Mouse (Mus musculus) ovary, adult 18-20 months (tissue): Measurements from ENCODE around the gene Cntn4.

Experiments
- DNase-seq: peaks from one replicate; pipeline ENCODE4 v3.0.0; 2022; ENCODE audit warnings: low spot score, mixed read lengths

Cntn4 gene

DNA sequence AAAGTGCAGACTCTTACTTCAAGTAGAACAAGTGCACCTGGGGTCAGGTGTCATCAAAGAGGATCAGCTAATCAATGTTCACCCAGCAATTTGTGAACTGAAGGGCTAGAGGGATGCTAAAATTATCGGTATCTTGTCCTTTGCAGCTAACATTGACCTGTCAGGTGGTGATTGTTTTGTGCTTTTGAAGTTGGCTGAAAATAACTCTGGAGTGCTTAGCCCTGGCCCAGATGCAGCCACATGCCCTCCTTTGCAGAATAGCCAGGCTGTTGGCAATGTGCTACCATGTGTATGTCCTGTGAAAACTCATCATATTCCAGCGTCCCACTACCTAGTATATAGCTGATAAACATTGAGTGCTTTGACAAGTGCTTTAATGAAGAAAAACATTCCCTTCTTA lies 786.4 kb downstream of the Cntn4 start:
- no peak for DNase-seq

DNA sequence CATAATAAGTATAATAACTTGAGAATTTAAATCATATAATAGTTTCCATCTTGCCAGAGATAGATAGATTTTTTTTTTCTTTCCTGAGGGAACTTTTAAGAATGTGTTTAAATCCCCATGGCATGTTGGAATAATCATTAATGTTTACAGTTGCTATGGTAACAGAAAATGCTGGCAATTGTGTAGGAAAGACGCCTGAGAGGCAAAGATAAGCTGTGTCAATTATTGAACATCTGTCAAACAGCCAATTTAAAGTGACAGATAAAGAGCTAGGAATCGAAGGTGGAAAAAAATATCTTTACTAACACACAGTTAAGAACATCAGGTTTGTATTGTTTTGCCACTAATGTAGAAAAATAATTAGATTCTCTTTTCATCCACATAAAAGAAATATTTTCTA lies 788.3 kb downstream of the Cntn4 start:
- DNase-seq, result no peak

DNA sequence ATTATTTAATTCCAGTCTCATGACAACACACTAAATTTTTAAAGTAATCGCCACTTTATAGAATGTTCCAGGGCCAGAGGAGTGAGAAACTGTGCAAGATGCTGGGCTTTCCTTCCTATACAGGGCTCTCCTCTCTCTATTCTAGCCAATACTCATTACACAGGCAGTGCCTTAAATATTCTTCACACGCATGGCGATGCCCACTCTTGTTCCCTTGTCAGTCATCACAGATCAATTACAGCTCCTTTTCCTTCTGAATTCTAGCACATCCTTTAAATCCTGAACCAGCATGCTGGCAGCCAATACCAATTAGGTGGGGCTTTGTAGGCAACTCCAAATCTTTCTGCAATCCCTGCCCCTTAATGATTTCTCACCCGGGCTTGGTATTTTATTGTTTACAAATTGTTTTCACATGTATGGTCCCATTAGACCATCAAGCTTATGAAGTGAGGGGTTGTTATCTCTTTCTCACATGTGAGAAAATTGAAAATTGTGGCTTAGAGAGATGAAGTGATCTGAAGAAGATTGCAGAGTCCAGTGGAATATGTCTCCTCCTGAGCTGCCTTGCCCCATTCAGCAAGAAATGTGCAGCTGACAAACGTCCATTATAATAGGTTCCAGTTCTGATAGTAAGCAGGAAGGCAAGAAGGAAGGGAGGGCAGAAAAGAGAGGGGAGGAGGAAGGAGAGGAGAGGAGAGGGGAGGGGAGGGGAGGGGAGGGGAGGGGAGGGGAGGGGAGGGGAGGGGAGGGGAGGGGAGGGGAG lies 789.0 kb downstream of the Cntn4 start:
- DNase-seq, result no peak

DNA sequence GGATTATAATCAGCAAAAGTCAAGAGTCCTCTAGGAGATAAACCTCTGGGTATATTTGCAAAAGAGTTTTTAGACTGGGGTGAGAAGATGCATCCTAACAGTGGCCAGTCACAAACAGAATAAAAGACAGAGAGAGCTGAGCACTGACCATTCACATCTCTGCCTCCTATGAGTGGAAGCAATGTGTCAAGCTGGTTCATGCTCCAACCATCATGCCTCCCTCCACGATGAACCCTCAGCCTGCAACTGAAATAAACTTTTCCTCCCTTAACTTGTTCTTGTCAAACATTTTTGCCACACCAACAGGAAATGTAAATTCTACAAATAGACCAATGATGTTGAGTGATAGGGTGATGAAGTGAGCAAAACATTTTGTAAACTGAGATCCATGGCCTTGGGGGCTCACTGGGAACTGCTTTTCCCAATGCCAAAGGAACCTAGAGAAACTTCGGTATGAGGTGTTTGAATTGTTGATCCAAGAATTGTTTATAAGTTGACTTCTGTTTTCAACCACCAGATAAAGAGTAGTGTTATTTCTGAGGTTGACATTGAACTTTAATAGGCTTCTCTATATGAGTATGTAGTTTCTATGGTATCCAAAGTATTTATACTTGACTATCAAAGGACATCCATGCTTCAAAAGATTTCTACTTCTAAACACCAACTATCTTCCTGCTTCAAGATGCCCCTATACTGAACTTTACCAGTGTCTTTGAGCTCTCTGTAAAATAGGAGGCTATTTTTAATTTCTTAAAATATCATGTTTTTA lies 794.6 kb downstream of the Cntn4 start:
- no peak for DNase-seq

DNA sequence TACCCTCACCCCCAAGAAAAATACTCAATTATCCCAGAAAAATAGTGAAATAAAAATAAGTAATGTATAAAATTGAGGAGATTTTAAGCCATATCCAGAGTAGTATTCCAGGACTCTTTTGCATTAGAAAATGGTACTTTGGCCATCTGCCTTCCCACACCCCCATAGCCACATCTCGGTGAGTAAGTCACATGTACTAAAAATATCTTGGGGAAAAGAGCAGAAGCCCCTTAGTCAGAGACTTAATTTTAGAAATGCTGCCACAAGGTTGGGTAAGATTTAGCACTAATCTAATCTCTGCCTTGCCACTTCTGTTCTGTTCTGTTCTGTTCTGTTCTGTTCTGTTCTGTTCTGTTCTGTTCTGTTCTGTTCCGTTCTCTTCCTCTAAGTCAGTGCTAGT lies 796.4 kb downstream of the Cntn4 start:
- DNase-seq, result no peak

DNA sequence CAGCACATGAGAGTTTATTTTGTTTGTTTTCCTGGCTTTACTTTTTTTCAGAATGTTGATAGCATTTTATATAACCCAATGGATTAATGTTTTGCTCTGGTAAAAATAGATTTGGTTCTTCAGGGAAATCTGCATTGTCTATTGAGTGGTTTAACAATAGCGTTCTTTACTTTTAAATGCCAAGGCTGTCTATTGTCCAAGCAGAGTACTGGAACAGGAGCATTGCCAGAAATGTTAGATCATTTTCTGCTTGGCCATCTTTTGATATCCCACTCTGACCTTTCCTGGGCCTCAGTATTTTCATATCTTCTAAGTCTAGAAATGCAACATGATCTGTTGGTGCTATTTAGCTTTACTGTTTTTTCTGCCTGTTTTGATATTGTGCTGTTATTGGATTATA lies 804.1 kb downstream of the Cntn4 start:
- DNase-seq, result no peak

DNA sequence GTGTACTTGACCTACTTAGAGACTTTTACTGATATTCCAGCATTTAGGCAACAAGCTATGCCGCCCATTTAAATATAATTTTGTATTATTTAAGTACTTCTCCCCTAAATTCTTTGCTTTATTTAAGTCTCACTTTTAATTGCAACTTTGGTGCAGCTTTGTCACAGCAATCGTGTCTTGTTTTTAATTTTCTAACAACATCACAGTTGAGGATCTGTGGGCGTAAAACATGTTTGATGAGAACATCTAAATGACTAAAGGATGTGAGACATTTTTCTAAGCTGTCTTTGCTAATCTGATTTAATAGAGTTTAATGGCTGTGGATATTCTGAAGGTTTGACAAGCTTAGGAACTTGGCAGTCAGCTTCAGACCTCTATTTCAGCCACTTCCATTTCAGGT lies 818.8 kb downstream of the Cntn4 start:
- no peak for DNase-seq

DNA sequence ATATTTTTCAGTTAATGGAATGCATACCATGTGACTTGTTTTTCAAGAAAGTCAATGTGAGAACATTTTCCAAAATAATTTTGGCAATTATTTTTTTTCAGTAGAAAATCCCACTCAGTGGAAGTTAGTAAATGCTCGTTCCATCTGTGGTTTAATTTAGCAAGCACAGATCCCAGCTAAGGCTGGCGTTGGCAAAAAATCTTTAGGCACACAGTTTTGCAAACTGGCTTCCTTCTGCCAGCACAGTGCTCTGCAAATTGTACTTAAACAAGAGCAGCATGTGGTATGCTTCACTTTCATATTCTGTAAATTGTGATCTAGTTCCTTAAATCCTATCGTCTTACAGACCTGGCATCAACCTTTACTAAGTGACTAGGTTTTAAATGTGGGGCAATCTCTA lies 821.7 kb downstream of the Cntn4 start:
- DNase-seq, result no peak

DNA sequence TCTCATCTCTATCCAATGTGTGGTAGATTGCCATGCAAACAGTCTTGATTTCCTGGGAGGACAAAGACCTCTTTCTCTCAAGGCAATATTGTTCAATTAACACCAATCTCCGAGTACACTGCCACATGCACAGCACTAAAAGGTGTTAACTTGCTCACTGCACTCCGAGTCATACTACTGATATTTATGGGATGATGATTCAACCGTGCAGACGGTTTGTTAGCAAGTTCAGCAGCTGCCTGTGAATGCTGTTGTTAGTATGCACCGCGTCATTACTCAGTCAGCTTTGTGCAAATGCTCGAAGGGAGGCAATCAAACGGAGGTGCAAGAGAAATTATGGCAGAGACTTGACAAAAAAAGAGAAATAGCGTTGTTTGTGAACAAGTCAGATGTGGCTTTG lies 826.5 kb downstream of the Cntn4 start:
- DNase-seq, result no peak

DNA sequence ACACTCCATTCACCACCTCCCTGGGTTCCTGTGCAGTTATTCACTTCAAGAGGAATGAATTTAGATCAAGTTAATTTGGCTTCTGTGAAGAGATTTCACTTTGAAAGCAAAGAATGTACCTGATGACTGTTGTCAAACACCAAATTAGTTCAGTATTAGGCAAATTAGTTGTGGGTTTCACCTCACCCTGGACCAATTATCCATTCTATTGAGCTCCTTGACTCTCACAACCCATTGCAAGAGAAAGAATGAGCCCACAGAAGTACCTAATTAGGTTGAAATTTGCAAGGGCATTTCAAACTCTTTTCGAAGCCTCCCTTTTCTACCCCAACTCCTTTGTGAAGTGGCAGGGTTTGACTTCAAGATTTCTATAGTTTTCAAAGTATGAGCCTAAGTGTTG lies 842.9 kb downstream of the Cntn4 start:
- no peak for DNase-seq

DNA sequence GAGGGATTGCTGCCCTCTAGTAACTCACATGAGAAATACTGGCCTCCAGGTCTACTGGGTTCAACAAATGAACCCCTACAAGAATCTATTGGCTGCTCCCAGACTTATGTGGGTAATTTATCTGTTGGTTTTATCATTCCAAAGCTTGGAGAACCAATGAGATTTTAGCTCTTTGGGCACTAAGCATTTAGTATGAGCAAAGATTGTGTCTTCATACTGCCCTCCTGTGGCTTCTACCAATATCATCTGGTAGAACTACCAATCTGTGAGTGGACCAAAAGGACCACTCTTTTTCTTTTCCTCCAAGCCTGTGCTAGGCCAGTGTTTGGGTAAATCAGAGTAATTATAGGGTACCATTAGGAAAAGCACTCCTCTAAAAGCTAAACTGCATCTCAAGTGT lies 866.0 kb downstream of the Cntn4 start:
- DNase-seq, result no peak

DNA sequence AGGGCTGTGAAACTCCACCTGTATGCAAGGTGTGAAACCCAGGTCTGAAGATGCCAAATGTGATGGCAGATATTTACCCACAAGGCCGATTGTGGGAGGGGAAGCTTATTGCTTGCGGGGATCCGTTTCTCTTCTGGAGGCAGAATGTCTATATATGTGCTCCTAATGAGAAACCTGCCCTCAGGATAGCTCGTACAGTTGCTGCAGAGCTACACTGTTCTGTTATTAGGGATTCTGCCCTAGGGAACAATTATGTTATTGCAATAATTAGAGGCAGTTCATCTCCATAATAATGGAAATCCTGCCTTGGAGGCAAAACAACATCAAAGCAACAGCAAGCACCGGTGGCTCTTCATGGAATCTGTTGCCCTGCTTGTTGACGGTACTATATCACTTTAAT lies 884.2 kb downstream of the Cntn4 start:
- DNase-seq, result no peak

DNA sequence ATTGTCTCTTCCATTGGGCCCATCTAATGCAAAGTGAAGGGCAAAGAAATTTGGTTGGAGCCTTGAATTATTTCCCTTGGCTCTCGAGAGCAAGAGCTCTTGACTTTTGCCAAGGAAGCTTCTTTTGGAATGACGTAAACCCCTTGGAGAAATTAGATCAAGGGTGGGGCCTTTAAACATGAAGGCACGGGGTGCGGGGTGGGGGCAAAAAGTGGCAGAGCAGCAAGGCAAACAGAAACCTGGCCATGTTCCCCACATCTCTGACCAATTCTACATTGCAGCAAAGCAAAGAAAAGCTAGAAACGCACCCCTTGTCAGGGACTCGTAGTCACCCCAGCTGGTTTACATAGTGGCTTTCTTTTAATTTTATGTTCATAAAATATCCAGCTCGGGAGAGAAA lies 887.9 kb downstream of the Cntn4 start:
- DNase-seq, result no peak

DNA sequence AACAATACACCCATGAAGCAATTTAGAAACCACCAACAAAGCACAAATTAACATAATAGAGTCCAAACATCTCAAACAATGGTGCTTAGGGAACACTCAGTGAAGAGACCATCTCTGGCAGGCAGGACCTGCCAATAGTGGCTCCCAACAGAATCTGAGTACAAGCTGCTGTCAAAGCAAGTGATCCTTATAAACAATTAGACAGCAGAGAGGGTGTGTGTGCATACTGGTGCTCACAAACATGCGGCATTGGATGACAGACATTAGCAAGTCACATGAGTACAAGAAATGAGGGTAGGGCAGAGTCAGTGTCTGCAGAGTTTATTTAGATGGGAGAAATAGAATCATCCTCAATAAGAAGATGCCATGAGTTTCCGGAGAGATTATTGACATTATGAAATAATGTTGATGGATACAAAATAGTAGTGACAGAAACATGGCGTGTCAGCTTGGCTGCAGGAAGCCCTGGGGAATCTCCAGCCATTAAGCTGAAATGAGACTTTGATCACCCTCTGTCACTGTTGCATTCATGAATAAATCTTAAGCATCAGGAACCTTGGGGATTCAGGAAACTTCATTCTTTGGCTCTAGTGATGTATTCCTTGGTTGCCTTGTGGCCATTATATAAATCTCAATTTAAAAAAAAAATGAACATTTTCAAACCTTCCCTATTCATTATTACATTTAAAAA lies 888.5 kb downstream of the Cntn4 start:
- DNase-seq, result no peak

DNA sequence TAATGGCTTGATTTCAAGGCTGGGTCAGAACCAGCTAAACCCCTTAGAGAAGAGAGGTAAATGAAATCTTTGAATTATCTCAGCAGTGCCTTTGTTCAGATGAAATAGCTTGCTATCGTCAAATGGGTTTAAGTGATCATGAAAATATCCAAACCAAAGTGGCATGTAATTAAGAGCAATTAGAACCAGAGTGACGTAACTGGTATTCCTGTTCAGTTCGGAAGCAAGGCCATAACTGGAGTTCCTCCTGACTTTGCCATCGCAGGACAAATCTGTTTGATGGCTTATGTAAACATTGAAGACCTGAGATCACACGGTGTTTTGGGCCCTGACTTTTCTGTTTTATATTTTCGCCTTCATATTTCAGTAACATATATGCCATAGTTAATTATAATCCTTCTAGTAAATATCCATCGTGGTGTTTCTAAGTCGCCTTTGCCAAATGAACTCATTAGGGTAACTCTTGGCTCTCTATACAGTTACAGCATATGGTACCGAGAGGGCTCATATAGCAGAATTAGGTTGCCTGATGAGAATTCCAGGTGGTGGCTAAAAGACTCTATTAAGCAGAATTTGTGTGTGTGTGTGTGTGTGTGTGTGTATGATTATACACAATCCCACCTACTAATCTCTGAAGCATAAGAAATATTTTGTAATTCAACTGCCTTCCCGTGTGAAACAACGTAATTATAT lies 889.6 kb downstream of the Cntn4 start:
- no peak for DNase-seq

DNA sequence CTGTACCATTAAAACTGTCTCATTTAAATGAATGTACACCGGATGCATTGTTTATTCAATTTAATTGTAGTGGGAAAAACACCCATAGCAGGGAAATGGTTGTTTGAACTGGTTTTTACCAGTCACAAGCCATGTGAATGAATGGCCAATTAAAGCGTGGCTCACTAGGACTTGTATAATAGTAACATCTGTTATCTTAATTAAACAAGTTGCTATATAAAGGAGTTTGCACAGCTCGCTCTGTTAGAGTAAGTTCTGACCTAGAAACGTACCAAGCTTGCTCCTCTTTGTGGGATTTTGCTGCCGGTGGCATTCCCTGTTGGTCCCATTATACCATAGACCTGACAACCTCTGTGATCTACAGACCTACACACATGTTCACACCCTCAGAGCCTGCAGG lies 902.7 kb downstream of the Cntn4 start:
- no peak for DNase-seq

DNA sequence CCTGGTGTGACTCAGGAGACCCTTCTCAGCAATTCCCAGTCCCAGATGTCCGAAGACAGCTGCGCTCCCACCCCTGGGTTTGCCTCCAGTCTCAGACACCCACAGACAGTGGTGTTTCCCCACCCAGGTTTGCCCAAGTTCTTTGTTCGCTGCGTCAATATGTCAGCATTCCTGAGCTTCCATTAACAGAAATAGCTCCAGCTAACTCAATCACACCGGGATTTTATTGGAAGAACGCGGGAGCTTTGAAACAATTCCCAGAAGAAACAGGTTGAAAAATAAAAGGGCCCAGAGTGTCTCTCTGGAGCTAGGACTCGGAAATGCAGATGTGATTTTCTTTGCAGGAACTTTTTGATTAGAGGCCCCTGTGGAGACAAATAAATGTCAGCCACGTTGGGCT lies 916.3 kb downstream of the Cntn4 start:
- DNase-seq, result no peak

DNA sequence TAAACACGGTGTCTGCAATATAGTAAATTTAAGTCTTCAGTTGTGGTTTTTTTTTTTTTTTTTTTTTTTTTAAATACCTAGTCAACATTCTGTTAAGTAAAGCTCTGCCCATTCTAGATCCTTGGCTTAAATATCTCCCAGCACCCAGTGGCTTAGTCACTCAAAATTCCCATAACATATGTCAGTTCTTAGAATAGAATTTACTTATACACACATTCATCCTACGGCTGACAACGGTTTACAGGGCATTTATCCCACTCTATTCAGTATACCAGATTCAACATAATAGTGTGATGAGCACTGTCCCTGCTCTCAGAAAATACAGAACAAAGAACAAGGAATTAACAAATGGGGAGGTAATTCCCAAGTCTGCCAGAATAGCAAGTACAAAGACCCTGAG lies 939.6 kb downstream of the Cntn4 start:
- DNase-seq, result no peak

DNA sequence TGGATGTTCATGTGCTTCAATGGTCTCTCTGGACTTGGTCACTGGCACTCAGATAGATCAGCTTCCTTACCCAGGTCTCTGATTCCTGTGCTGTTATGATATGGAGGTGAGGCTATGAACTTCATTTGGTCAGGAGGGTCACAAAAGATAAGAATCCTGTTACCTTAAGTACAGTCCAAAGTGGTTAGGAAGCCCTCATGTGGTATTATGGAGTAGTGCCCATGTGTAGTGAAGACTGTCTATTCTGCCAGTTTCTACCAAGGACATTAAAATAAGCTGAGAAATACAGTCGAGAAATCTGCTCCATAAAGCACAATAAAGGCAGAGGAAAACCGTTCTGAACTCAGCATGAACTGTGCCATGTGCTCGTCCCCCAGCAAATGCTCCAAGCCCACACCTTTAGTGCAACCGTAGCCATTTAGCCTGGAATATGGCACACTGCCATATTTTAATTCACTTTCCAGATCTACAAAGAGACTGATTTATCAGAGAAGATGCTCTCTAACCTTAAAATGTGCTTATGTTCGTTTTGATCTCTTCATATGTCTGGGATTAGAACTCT lies 943.8 kb downstream of the Cntn4 start:
- no peak for DNase-seq

DNA sequence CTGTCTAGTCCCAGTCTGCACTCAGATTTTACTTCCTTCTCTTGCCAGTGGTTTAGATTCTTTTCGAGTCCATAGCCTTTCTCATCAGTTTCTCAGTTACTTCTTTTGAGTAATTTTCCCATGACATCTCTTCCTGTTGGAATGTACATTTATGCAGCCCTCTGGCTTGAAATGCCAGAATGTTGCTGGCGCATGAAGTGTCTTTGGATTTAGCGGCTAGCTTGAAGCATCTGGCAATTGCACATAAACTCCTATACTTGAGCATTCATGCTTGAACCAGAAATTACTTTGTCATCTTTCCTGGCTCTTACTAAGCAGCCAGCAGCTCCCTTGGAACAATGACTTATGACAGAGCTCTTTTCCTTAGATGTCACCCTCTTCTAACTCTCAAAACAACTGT lies 965.6 kb downstream of the Cntn4 start:
- DNase-seq, result no peak

DNA sequence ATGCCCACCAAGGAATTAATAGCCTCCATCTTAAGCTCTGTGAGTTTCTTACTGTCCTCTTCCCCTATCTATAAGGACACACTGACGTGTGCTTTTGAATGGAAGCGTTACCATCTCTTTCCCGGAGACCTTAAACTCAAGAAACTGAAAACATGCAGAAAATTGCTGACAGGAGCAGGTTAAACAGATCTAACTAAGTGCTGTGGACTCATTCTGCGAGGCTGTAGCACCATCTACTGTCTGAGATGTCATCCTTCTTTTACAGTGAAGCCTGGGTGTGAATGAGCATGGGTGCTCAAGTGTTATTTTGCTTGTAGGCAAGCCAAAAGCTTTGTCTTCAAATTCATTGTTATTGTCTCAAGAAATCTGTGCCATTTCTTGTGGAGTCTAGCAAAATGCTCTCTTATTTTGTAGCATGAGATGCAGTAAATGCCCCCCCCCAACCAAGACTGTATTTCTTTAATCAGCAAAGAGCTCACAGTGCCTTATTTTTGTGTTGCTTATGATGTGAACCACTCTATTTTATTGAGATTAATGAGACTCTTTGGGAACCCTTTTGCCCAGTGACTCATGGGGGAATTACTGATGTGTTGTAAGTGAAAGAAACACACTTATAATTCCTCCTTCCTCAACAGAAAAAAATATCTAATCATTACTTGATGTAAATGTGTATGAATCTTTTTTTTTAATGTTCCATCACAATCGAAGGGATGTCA lies 968.2 kb downstream of the Cntn4 start:
- no peak for DNase-seq

DNA sequence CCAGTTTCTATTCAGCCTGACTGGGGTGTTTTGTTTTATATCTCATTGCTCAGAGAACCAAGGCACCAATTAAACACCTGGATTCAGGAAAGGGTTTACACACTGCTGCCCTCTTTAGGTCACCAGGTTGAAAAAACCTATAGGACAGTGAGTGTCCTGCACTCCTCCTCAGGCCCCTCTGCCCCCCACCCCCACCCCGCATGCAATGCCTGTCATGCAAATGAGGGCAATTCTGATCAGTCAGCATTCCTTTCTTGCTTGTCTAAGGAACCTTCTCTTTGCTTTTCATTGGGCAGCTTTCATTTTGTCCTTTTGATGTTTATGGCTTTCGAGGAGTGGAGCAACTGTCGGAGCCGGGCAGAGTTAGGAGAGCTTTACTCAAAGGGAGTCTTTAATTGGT lies 969.5 kb downstream of the Cntn4 start:
- no peak for DNase-seq
